Mouse (Mus musculus) intestine, embryonic 16.5 days (tissue): ENCODE data around the gene Apold1. TPM values are rescaled to one million over a fixed set of nuclear protein-coding genes. Genes with fewer than 3 reads are reported as not detected.

Experiments used
- ATAC-seq: fragments of 200-750 bp; cut with Nextera tagmentation; 2 replicates; pipeline ENCODE4 v1.8.0; 2017; ENCODE audit warnings: moderate TSS enrichment, moderate library complexity
- H3K27ac ChIP-seq: fragments of 300-500 bp; sonication (generic); 2 replicates; pipeline ENCODE4 v1.5.1; 2014; ENCODE audit warnings: mild to moderate bottlenecking, low read length
- H3K27me3 ChIP-seq: fragments of 300-500 bp; sonication (generic); replicated peaks from 2 replicates; pipeline ENCODE4 v1.6.1; 2014; ENCODE audit warnings: low read length, control low read depth, mixed read lengths; ENCODE audit not compliant: control insufficient read depth, insufficient read depth
- H3K36me3 ChIP-seq: fragments of 300-500 bp; sonication (generic); 2 replicates; pipeline ENCODE4 v1.6.1; 2014; ENCODE audit warnings: low read length, control low read depth; ENCODE audit not compliant: control insufficient read depth, insufficient read depth
- H3K4me1 ChIP-seq: fragments of 300-500 bp; sonication (generic); 2 replicates; pipeline ENCODE4 v1.6.1; 2014; ENCODE audit warnings: low read length, control low read depth, mixed read lengths; ENCODE audit not compliant: control insufficient read depth, insufficient read depth
- H3K4me2 ChIP-seq: fragments of 300-500 bp; sonication (generic); 2 replicates; pipeline ENCODE4 v1.6.1; 2014; ENCODE audit warnings: low read depth, low read length, control low read depth
- H3K4me3 ChIP-seq: fragments of 300-500 bp; sonication (generic); 2 replicates; pipeline ENCODE4 v1.5.1; 2014; ENCODE audit warnings: mild to moderate bottlenecking, low read length
- H3K9ac ChIP-seq: fragments of 300-500 bp; sonication (generic); 2 replicates; pipeline ENCODE4 v1.6.1; 2014; ENCODE audit warnings: low read depth, low read length
- H3K9me3 ChIP-seq: fragments of 300-500 bp; sonication (generic); 2 replicates; pipeline ENCODE4 v1.6.1; 2016; ENCODE audit warnings: low read length, control low read depth; ENCODE audit not compliant: control insufficient read depth
- WGBS: fragments of 180-500 bp; shearing (Covaris S2); extraction: QIAGEN DNeasy Blood & Tissue Kit; methylation state at CpG from one replicate; pipeline ENCODE4 v1.1.7; 2014; 5-methylcytosine and 5-hydroxymethylcytosine counted together
- polyA plus RNA-seq: library from polyadenylated mRNA; unstranded; fragments of >200 nt; fragmentation: Nextera tagmentation; extraction: Ambion mirVana; gene quantifications from 2 replicates; pipeline ENCODE4 v1.2.1, GENCODE M21; 2015

Gene Apold1
- polyA plus RNA-seq, 1 experiment from 2014 or later, result 2.8 TPM

DNA sequence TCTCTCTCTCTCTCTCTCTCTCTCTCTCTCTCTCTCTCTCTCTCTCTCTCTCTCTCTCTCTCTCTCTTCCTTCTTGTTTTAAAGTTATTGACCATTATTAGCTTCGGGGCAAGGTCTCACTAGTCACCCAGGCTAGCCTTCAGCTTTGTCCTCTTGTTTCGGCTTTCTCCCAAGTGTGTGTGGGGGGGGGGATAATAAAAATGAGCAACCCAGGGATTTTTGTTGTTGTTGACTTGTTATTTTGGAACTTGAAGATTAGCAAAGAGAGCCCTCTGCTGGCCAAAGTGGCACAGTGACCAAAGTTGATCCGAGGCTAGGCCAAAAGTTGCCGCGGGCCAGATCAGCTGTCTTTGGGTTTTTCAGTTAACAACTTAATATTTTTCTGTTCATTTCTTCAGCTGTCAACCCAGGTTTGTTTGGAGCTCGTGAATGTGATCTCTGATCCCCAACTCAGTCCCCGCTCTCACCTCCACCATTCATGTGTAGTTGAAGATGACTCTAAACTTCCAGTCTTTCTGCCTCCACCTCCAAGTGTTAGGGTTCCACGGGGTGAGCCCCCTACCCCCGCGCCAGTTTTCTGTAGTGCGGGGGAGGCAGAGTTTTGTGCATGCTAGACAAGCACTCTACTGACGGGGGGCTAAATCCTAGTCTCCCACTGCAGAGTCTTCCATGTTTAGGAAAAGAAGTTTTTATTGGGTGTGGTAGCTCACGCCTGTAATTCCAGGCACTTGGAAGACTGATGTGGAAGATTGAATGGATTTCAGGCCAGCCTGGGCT lies 34.0 kb upstream of the Apold1 start:
- H3K27ac ChIP-seq, result no peak overlapping the region
- 49% methylated on average over 13 of the region's 13 CpGs for WGBS
- no peaks in the 10 kb centered on the region for H3K36me3 ChIP-seq
- no peak overlapping the region for H3K9ac ChIP-seq
- H3K4me3 ChIP-seq, result no peak overlapping the region
- H3K4me1 ChIP-seq, result no peaks in the 10 kb centered on the region
- H3K4me2 ChIP-seq, result no peak overlapping the region
- H3K27me3 ChIP-seq, result no peaks in the 10 kb centered on the region
- 0 out of 2 replicates have a peak, but pooled peaks have one; percentile 11 for ATAC-seq
- no peaks in the 10 kb centered on the region for H3K9me3 ChIP-seq

DNA sequence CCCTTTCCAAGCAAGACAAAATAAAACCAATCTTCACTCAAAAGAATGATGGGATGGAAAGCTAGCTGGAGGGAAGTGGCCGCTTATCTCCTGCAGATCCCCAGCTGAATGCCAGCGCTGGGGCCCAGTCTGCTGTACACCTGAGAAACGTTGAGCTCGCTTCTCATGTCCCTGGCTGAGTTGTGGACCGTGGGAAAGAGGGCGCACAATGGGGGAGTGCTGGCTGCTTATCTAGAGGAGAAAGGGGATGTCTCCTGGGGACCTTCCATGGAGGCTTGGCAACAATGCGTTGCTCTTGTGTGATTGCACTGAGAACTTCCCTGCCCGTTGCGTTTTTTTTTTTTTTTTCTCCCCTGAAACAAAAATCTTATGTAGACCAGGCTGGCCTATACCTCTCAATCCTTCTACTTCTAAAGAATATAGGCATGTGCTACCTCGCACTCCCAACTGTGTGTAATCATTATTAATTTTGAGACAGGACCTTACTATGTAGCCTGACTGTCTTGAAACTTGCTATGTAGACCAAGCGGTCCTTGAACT lies 32.9 kb upstream of the Apold1 start:
- WGBS, result 72% methylated on average over 11 of the region's 11 CpGs

DNA sequence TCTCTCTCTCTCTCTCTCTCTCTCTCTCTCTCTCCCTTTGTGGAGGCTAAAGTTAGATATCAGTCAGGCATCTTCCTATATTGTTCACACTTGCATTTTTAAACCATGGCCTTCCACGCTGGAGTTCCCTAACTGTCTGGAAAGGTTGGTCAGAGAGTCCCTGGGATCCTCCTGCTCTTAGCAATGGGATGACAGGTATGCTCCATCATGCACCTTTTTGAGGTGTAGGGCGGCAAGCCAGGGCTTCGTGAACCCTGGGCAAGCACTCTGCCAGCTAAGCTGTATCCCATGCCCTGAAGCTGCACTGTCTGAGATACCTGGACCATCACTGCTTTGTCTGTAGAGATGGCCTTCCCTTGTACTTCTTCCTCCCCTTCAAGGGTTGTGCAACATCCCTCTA lies 32.3 kb upstream of the Apold1 start:
- H3K4me3 ChIP-seq, result no peak overlapping the region
- no peak overlapping the region for H3K9ac ChIP-seq
- no peaks in the 10 kb centered on the region for H3K27me3 ChIP-seq
- H3K27ac ChIP-seq, result no peak overlapping the region
- no peaks in the 10 kb centered on the region for H3K36me3 ChIP-seq
- 88% methylated on average over 3 of the region's 3 CpGs for WGBS
- H3K4me2 ChIP-seq, result no peak overlapping the region
- ATAC-seq, result no peak
- no peaks in the 10 kb centered on the region for H3K9me3 ChIP-seq
- no peaks in the 10 kb centered on the region for H3K4me1 ChIP-seq

More for the DNA sequence above, 32.9 kb upstream of the Apold1 start:
- Histone ChIP-seq H3K4me3 (no peak overlapping the region), H3K27ac (no peak overlapping the region), H3K27me3 (no peaks in the 10 kb centered on the region), H3K4me1 (no peaks in the 10 kb centered on the region), H3K36me3 (no peaks in the 10 kb centered on the region), H3K4me2 (no peak overlapping the region), H3K9ac (no peak overlapping the region), H3K9me3 (no peaks in the 10 kb centered on the region)
- no peak for ATAC-seq

DNA sequence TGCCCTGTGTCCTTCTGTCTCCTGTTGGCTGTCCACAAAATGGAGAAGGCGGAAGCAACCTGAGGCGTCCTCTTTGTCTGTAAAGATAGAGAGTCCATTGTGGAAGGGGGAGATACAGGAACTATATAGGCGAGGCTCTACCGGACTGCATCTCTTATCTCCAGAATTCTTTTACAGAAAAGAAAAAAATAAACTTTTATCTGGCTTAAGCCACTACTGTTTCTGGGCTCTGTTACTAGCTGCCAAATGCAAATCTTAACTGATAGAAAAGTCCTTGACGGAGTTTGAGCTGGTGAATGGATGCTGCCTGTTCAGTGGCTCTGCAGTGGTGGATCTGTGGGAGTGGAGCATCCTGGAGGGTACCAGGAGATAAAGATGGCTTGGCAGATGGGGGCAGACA lies 30.2 kb upstream of the Apold1 start:
- WGBS, result 85% methylated on average over 5 of the region's 5 CpGs
- ATAC-seq, result no peak
- H3K27ac ChIP-seq, result no peak overlapping the region

DNA sequence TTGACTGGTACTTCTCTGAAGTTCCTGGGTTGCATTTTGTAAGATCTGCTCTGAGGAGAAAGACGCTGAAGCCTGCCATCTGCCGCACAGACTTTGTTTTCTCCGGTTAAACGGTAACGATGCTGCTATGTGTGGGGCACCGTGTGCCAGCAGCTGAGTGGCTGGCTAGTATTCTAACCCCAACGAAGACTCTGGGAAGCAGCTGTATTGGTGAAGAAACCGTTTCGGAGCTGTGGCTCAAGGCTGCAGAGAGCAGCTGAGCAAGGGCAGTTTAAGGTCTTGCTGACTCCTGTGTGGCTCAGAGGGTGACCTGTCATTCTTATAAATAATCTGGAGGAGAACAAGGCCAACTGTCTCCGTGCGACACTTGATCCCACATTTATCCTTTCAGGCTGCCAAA lies 27.5 kb upstream of the Apold1 start:
- no peak overlapping the region for H3K4me3 ChIP-seq
- no peak overlapping the region for H3K27ac ChIP-seq
- H3K4me2 ChIP-seq, result no peak overlapping the region
- H3K36me3 ChIP-seq, result no peaks in the 10 kb centered on the region
- 73% methylated on average over 11 of the region's 11 CpGs for WGBS
- no peak overlapping the region for H3K9ac ChIP-seq
- H3K27me3 ChIP-seq, result no peaks in the 10 kb centered on the region
- H3K4me1 ChIP-seq, result no peaks in the 10 kb centered on the region
- ATAC-seq, result no peak
- no peaks in the 10 kb centered on the region for H3K9me3 ChIP-seq

More for the DNA sequence above, 30.2 kb upstream of the Apold1 start:
- Histone ChIP-seq H3K4me3 (no peak overlapping the region), H3K27me3 (no peaks in the 10 kb centered on the region), H3K36me3 (no peaks in the 10 kb centered on the region), H3K9me3 (no peaks in the 10 kb centered on the region), H3K4me2 (no peak overlapping the region), H3K9ac (no peak overlapping the region), H3K4me1 (no peaks in the 10 kb centered on the region)

DNA sequence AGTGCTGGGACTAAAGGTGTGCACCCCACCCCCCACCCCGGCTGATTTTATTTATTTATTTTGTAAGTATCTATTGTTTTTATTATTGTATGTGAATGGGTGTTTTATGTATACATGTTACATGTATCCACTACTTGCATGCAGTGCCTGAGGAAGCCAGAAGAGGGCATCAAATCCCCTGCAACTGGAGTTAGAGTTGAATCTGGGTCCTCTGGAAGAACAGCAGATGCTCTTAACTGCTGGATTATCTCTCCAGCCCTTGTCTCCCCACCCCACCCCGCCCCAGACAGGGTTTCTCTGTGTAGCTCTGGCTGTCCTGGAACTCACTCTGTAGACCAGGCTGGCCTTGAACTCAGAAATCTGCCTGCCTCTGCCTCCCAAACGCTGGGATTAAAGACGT lies 25.1 kb upstream of the Apold1 start:
- H3K9ac ChIP-seq, result no peak overlapping the region

DNA sequence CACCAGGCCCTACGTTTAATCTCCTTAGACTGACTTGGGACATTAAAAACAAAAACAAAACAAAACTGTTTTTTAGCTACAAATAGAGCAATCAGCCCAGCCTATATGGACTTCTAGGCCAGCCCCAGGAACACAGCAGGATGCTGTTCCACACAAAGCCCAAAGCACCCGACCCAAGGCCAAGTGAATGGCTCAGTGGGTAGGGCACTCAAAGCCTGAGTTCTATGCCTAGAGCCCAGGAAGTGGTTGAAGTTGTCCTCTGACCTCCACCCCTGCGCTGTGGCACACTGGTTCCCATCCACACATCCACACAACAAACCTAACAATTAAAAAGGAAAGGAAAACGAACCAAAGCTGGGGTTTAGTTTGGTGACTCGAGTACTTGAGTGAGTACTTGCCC lies 20.2 kb upstream of the Apold1 start:
- H3K4me2 ChIP-seq, result no peak overlapping the region
- no peak overlapping the region for H3K9ac ChIP-seq
- H3K27ac ChIP-seq, result no peak overlapping the region
- ATAC-seq, result no peak
- H3K9me3 ChIP-seq, result no peaks in the 10 kb centered on the region
- H3K27me3 ChIP-seq, result no peaks in the 10 kb centered on the region
- H3K4me1 ChIP-seq, result no peaks in the 10 kb centered on the region
- no peak overlapping the region for H3K4me3 ChIP-seq
- 66% methylated on average over 5 of the region's 5 CpGs for WGBS
- no peaks in the 10 kb centered on the region for H3K36me3 ChIP-seq

More for the DNA sequence above, 25.1 kb upstream of the Apold1 start:
- Histone ChIP-seq H3K27me3 (no peaks in the 10 kb centered on the region), H3K9me3 (no peaks in the 10 kb centered on the region), H3K27ac (no peak overlapping the region), H3K4me2 (no peak overlapping the region), H3K36me3 (no peaks in the 10 kb centered on the region), H3K4me1 (no peaks in the 10 kb centered on the region), H3K4me3 (no peak overlapping the region)
- 84% methylated on average over 4 of the region's 4 CpGs for WGBS
- ATAC-seq, result no peak

DNA sequence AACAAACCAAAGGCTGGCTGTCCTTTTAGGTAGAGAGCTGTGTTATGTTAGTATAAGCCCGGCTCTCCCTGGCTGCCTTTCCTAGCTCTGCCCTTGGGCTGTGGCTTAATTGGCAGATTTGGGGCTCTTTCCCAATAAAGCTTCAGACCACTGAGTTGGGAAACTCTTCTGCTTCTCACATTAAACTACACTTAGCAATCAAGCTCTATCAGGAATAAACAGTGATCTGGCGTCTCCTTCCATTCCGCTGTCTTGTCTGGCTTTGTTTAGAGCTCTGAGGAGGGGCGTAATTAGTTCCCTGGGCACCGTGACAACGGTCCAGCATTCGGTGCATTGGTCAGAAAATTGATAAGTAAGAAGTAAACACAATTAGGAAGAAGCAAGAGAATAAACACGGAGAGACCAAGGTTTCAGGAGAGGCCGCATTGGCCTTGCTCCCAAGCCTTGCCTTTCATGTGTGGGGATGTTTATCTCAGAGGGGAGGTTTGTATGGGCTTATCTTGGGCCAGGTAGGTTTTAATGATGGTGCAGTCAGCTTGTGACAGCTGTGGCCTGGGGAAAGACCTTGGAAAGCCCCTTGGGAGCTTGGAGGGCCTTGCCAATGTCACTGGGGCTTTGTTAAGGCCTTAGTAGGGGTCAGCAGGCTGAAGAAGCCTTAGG lies 19.5 kb upstream of the Apold1 start:
- H3K27me3 ChIP-seq, result no peaks in the 10 kb centered on the region
- 39% methylated on average over 9 of the region's 9 CpGs for WGBS
- no peak overlapping the region for H3K9ac ChIP-seq
- no peaks in the 10 kb centered on the region for H3K4me1 ChIP-seq
- ATAC-seq, result no peak
- H3K9me3 ChIP-seq, result no peaks in the 10 kb centered on the region
- H3K4me2 ChIP-seq, result no peak overlapping the region
- H3K27ac ChIP-seq, result no peak overlapping the region
- H3K4me3 ChIP-seq, result no peak overlapping the region
- H3K36me3 ChIP-seq, result no peaks in the 10 kb centered on the region

DNA sequence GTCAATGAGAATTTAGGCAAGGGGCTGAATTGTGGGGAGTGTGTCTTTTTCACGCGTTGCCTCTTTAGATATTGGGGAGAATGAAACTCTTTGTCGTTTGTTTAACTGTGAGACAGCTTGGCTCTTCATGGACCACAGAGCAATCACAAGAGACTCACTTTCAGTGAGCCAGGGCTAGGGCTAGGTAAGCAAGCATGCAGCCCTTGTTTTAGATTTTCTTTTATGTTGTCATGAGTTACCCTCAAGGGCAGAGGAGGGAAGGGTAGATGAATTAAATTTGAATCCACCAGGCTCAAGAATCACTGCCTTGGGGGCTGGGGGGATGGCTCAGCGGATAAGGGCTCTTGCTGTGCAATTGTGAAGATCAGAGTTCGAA lies 19.0 kb upstream of the Apold1 start:
- Histone ChIP-seq H3K27ac (no peak overlapping the region), H3K4me2 (no peak overlapping the region), H3K4me3 (no peak overlapping the region), H3K27me3 (no peaks in the 10 kb centered on the region), H3K9me3 (no peaks in the 10 kb centered on the region), H3K4me1 (no peaks in the 10 kb centered on the region), H3K36me3 (no peaks in the 10 kb centered on the region), H3K9ac (no peak overlapping the region)
- 66% methylated on average over 5 of the region's 5 CpGs for WGBS
- ATAC-seq, result no peak
